Mouse (Mus musculus): ENCODE data around the gene Mcl1.

The Mcl1 gene

DNA sequence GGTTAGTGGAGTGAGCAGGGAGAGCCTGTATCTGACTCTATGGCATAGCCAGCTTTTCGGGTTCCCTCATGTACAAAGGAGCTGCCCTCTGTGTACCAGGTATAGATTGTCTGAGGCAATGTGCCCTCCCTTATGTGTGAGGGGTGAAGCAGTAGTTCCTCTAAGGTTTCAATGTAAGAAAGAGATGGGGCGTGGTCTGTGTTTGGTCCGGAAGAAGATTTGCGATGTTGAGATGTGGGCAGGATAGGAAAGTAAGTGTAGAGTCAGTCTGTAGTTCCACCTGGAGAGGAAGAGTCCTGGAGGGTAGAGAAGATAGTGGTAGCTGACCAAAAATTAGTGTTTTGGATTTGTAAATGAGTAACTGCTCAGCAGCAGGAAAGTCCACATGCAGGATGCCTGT lies 50.5 kb downstream of the Mcl1 start:
- no peak for DNase-seq (ENCODE audit: low spot score)

DNA sequence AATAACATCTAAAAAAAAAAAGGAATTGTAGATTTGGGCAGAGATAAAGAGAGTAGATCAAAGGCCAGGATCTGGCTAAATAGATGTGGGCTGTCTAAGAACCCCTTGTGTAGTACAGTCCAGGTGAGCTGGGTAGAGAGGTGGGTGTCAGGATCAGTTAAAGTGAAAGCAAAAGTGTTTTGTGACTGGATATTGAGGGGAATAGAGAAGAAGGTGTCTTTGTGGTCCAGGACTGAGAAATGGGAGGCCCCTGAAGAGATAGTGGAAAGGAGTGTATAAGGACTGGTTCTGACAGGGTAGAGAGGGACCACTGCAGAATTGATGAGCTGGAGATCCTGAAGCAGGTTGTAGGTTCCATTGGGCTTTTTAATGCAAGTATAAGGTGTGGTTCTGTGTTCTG lies 51.4 kb downstream of the Mcl1 start:
- no peak for DNase-seq (ENCODE audit: low spot score)
